Mouse (Mus musculus) neural tube, embryonic 10.5 days (tissue): Measurements from ENCODE around the gene Adarb1.

ENCODE experiments used
- DNase-seq: peaks from one replicate; pipeline ENCODE4 v3.0.0-alpha.2; 2017; ENCODE audit warnings: low spot score; ENCODE audit errors: extremely low spot score

The Adarb1 gene

GRCm38 (mm10) chr10:77385731-77386130 lies 32.3 kb downstream of the Adarb1 start:
- no peak for DNase-seq

GRCm38 (mm10) chr10:77383045-77383444 lies 35.0 kb downstream of the Adarb1 start:
- no peak for DNase-seq

GRCm38 (mm10) chr10:77381191-77381590 lies 36.9 kb downstream of the Adarb1 start:
- no peak for DNase-seq

- no peak for DNase-seq
Observed at GRCm38 (mm10) chr10:77380716-77381115, 37.4 kb downstream of the Adarb1 start.

- no peak for DNase-seq
Observed at GRCm38 (mm10) chr10:77379199-77379598, 38.9 kb downstream of the Adarb1 start.

- DNase-seq, result no peak
Observed at GRCm38 (mm10) chr10:77376056-77376455, 42.0 kb downstream of the Adarb1 start.

- no peak for DNase-seq
Observed at GRCm38 (mm10) chr10:77374948-77375347, 43.1 kb downstream of the Adarb1 start.

GRCm38 (mm10) chr10:77374407-77374806 lies 43.7 kb downstream of the Adarb1 start:
- DNase-seq, result no peak

GRCm38 (mm10) chr10:77370129-77370528 lies 47.9 kb downstream of the Adarb1 start:
- DNase-seq, result no peak

- no peak for DNase-seq
Observed at GRCm38 (mm10) chr10:77367973-77368372, 50.1 kb downstream of the Adarb1 start.

- no peak for DNase-seq
Observed at GRCm38 (mm10) chr10:77366959-77367358, 51.1 kb downstream of the Adarb1 start.

GRCm38 (mm10) chr10:77365212-77365611 lies 52.9 kb downstream of the Adarb1 start:
- DNase-seq, result no peak

GRCm38 (mm10) chr10:77360486-77360885 lies 57.6 kb downstream of the Adarb1 start:
- no peak for DNase-seq

GRCm38 (mm10) chr10:77357957-77358356 lies 60.1 kb downstream of the Adarb1 start:
- DNase-seq, result no peak

- peak; percentile 73 for DNase-seq
Observed at GRCm38 (mm10) chr10:77353031-77353745, 64.9 kb downstream of the Adarb1 start.

- DNase-seq, result no peak
Observed at GRCm38 (mm10) chr10:77342842-77343241, 75.2 kb downstream of the Adarb1 start.

- no peak for DNase-seq
Observed at GRCm38 (mm10) chr10:77341711-77342110, 76.4 kb downstream of the Adarb1 start.

- DNase-seq, result no peak
Observed at GRCm38 (mm10) chr10:77341059-77341458, 77.0 kb downstream of the Adarb1 start.

GRCm38 (mm10) chr10:77339871-77340341 lies 78.2 kb downstream of the Adarb1 start:
- peak; percentile 39 for DNase-seq

GRCm38 (mm10) chr10:77333518-77333917 lies 84.6 kb downstream of the Adarb1 start:
- DNase-seq, result no peak

- no peak for DNase-seq
Observed at GRCm38 (mm10) chr10:77329446-77330094, 88.5 kb downstream of the Adarb1 start.

- no peak for DNase-seq
Observed at GRCm38 (mm10) chr10:77324716-77325115, 93.4 kb downstream of the Adarb1 start.

GRCm38 (mm10) chr10:77321611-77322010 lies 96.5 kb downstream of the Adarb1 start:
- DNase-seq, result no peak
